Mouse (Mus musculus): ENCODE measurements around the gene Cbx5. TPM values are rescaled to one million over a fixed set of nuclear protein-coding genes. Genes with fewer than 3 reads are reported as not detected.
"Not testable (repeated sequence)": the region's sequence is repeated elsewhere in the genome, so short reads cannot be mapped to it uniquely, and the experiment has no call there.

The Cbx5 gene
- polyA plus RNA-seq, 1 experiment from 2014 or later = 55.7 TPM

- no peak for DNase-seq (ENCODE audit: low spot score)
These were observed 12.0 kb upstream of the Cbx5 start for GRCm38 (mm10) chr15:103251595-103251994.

GRCm38 (mm10) chr15:103250195-103250740, 10.7 kb upstream of the Cbx5 start:
- DNase-seq (ENCODE audit: low spot score) = peak; percentile 54

- not testable (repeated sequence) for DNase-seq (ENCODE audit: low spot score)
These were observed 9.9 kb upstream of the Cbx5 start for GRCm38 (mm10) chr15:103249511-103249910.

GRCm38 (mm10) chr15:103248401-103249313, 9.0 kb upstream of the Cbx5 start:
- DNase-seq (ENCODE audit: low spot score) = no peak

GRCm38 (mm10) chr15:103247782-103248400, 8.3 kb upstream of the Cbx5 start:
- DNase-seq (ENCODE audit: low spot score) = no peak

DNA sequence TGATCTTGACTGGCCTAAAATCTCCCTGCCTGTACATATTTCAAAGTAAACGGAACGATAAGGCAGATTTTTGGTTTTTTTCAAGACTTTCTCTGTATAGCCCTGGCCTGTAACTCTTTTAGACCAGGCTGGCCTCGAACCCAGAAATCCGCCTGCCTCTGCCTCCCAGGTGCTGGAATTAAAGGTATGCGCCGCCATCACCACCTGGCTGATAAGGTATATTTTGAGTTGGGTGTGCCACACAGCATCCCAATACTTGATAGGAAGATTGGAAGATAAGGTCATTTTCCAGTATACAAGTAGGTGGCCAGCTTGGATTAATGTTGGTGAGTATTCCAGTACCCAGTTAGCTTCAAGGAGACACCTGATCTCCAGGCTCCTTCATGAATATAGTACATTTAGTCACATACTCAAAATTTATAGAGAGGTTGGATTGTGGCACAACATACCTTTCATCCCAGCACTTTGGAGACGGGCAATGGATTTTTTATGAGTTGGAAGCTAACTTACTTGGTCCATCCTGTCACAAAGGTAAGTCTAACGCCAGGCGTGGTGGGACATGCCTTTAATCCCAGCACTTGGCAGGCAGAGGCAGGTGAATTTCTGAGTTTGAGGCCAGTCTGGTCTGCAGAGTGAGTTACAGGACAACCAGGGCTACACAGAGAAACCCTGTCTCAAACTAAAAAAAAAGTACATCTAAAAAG, 7.6 kb upstream of the Cbx5 start:
- DNase-seq (ENCODE audit: low spot score) = no peak

GRCm38 (mm10) chr15:103245616-103246015, 6.0 kb upstream of the Cbx5 start:
- no peak for DNase-seq (ENCODE audit: low spot score)

GRCm38 (mm10) chr15:103242885-103243284, 3.3 kb upstream of the Cbx5 start:
- DNase-seq (ENCODE audit: low spot score) = no peak

- DNase-seq (ENCODE audit: low spot score) = not testable (repeated sequence)
These were observed 1.7 kb upstream of the Cbx5 start for GRCm38 (mm10) chr15:103241071-103242018.

DNA sequence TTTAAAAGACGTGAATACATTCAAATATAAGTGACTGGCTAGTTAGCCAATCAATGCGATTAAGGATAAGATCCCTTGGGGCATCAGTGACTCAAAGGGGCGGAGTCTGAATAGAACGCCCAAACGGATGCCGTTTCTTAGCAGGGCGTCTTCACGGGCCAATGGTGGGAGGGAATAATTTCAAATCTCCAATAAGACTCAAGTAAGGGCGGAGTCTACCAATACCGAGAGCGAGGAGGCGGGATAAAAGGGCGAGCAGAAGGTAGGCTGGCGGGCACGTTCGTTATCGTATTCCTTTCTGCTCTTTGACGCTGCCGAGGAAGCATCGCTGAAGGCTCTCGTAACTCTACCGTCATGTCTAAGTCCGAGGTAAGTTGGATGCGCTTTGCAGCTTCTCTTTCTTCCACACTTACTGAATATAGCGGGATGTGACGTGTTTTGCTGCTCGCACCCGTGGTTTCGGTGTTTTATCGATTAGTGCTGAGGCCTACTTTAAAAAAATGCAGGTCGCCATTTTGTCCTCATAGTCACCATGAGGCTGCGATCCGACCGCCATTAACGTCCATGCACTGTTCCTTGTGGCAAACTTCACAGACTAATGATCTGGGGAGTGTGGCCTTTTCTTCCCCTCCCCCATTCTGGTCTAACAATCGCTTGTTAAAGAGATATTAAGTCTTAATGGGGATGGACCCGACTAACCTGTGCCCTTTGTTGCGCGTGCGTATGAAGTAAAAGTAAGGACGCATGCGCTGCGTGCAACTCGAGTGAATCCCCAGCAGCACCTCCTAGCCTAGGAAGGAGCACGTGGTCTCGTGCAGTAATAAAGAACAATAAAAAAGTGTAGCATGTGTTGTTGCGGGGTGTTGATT, 778 bp upstream of the Cbx5 start, which contains the start of gene Hnrnpa1:
Hnrnpa1 (plus strand) TSS at position 273 of the 869 bp plus-strand sequence.
- DNase-seq (ENCODE audit: low spot score) = peak; percentile 98

DNA sequence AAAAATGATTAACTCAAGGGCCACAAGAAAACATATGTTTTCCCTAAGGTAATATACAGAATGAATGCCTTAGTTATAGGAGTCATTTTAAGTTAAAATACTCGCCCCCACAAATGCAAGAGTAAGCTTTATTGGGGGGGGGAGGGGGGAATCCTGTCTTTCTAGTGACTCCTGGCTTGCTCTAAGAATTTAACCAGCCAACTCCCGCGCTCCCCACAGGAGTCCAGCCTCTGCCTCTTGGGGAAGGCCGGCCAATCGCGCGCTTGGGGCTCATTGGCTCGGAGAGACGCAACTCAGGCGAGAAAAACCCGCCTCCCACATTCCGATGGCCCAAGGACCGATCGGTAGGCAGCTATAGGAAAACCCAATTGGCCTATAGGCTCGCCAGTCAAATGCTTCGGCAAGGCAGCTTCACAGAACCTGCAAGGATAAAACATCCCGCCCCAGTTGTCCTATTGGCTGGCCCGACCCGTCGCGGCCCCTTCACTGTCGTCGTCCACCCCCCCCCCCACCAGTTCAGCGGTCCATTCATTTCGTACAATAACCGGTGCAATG, 409 bp downstream of the Cbx5 start:
- peak; percentile 95 for DNase-seq (ENCODE audit: low spot score)

GRCm38 (mm10) chr15:103237295-103237694, 2.3 kb downstream of the Cbx5 start:
- DNase-seq (ENCODE audit: low spot score) = no peak

DNA sequence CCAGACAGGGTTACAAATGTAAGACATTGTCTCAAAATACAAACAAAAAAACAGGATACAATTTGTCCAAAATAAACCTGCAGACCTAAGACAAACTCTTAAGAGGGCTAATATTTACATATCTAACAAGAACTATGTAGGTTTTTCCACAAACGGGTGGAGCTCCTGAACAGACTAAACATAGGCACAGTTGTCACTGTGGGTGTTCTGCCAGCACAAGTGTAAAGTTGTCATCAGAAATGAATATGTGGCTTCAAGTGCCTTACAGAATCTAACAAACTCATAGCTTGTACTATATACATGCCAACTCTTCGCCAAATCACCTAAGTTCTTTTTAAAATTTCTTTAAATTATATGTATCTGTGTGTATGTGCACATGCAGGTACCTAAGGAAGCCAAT, 6.5 kb downstream of the Cbx5 start:
- DNase-seq (ENCODE audit: low spot score) = no peak

GRCm38 (mm10) chr15:103228904-103229303, 10.7 kb downstream of the Cbx5 start:
- no peak for DNase-seq (ENCODE audit: low spot score)

DNA sequence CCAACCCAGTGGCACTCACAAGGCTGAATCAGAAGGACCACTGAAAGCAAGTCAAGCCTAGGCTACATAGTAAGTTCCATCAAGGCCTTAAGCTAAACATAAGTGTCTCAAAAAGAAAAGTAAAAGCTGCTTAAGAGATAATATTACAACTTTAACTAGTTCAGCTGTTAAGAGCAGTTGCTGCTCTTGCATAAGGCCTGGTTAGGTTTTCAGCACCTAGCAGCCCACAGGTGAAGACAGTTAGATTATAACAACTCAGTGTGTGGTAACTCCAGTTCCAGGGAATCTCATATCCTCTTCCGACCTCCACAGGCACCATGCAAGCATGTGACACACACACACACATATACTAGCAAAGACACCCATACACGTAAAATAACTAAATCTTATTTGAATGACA, 12.0 kb downstream of the Cbx5 start:
- no peak for DNase-seq (ENCODE audit: low spot score)

DNA sequence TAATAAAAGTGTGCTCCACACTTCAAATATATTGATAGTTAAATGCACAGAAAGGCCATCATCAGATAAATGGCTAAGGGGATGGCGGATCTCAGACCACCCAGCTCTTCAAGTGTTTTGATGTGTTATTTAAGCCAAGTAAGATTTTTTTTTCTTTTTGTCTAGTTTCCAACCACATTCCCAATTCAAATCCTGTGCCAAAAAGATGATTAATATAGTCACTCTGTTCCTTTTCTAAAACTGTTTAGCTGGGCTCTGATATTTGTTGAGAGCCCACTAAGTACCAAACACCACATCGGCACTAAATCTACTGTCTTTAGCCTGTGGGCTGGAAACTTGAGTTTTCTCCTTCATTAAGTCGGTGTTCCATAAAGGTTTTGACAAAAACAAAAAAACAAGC, 12.6 kb downstream of the Cbx5 start:
- DNase-seq (ENCODE audit: low spot score) = no peak

- no peak for DNase-seq (ENCODE audit: low spot score)
These were observed 15.5 kb downstream of the Cbx5 start for GRCm38 (mm10) chr15:103224161-103224560.

DNA sequence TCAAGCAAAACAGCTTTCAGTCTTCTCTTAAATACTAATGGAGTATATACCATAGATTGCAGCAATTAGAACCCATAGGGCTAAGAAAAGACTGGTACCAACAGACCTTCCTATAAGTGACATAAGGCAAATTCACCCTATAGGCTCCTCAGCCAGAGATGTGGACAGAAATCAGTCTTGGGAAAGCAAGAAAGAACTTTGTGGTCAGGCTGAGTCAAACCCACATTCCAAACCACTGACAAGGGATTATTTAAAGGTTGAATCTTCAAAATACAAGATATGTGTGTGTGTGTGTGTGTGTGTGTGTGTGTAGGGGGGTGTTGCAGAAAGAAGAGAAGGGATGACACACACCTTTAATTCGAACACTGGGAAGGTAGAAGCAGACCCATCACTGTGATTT, 18.2 kb downstream of the Cbx5 start:
- no peak for DNase-seq (ENCODE audit: low spot score)

DNA sequence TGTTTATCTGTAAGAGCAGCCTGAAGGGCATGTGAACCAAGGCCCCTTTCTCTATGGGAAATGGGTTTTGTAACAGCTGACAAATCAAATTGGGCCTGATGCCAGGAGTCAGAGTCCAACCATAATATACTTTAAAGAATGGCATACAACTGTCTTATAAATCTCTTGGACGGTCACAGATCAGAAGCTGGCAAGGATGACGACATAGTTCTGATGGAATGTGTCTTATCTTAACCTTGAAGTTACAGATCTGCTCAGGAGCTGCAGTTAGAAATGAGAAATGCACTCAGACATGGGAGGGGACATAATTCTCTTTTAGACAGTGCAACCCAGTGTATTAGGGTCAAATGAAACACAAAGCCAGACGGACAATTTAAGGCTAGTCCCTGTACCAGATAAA, 18.8 kb downstream of the Cbx5 start:
- no peak for DNase-seq (ENCODE audit: low spot score)
